Mouse (Mus musculus): ENCODE results near the gene Gm20765. TPM values are rescaled to one million over a fixed set of nuclear protein-coding genes. Genes with fewer than 3 reads are reported as not detected.
"Not testable (repeated sequence)": the region's sequence is repeated elsewhere in the genome, so short reads cannot be mapped to it uniquely, and the experiment has no call there.

Gm20765 gene
- not detected for total RNA-seq (2021)

- DNase-seq (ENCODE audit: low spot score in 2 of 2); intact Hi-C loops (cut with DNase I): not testable (repeated sequence)
Measured at GRCm38 (mm10) chr10:104185233-104185632, at the start of gene Gm20765. TSS of gene Gm20765 (plus strand) at chr10:104185533.

DNA sequence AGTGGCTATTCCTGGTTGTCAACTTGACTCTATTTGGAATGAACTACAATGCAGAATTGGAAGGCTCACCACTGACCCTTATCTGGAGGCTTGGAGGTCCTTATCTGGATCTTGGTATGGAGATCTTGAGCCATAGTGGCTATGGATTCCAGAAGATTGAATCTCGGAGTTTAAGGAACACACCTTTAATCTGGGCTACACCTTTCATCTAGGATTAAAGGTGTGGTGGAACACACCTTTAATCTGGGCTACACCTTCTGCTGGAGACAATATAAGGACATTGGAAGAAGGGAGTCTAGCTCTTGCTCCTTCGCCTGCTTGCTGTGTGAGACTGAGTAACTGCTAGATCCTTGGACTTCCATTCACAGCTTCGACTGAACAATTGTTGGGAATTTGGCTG, 42.6 kb upstream of the Gm20765 start, which contains the start of gene Gm21293:
Gene Gm21293 (plus strand): TSS at position 301 of the 400 bp plus-strand sequence.
- DNase-seq (ENCODE audit: low spot score in 2 of 2); intact Hi-C loops (cut with DNase I): not testable (repeated sequence)

DNA sequence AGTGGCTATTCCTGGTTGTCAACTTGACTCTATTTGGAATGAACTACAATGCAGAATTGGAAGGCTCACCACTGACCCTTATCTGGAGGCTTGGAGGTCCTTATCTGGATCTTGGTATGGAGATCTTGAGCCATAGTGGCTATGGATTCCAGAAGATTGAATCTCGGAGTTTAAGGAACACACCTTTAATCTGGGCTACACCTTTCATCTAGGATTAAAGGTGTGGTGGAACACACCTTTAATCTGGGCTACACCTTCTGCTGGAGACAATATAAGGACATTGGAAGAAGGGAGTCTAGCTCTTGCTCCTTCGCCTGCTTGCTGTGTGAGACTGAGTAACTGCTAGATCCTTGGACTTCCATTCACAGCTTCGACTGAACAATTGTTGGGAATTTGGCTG, 34.1 kb upstream of the Gm20765 start, which contains the start of gene Gm6763:
Gene Gm6763 (plus strand): TSS at position 301 of the 400 bp plus-strand sequence.
- DNase-seq (ENCODE audit: low spot score in 2 of 2); intact Hi-C loops (cut with DNase I): not testable (repeated sequence)

DNA sequence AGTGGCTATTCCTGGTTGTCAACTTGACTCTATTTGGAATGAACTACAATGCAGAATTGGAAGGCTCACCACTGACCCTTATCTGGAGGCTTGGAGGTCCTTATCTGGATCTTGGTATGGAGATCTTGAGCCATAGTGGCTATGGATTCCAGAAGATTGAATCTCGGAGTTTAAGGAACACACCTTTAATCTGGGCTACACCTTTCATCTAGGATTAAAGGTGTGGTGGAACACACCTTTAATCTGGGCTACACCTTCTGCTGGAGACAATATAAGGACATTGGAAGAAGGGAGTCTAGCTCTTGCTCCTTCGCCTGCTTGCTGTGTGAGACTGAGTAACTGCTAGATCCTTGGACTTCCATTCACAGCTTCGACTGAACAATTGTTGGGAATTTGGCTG, 25.6 kb upstream of the Gm20765 start, which contains the start of gene Gm8764:
Gene Gm8764 (plus strand): TSS at position 301 of the 400 bp plus-strand sequence.
- intact Hi-C loops (cut with DNase I); DNase-seq (ENCODE audit: low spot score in 2 of 2): not testable (repeated sequence)

DNA sequence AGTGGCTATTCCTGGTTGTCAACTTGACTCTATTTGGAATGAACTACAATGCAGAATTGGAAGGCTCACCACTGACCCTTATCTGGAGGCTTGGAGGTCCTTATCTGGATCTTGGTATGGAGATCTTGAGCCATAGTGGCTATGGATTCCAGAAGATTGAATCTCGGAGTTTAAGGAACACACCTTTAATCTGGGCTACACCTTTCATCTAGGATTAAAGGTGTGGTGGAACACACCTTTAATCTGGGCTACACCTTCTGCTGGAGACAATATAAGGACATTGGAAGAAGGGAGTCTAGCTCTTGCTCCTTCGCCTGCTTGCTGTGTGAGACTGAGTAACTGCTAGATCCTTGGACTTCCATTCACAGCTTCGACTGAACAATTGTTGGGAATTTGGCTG, 17.1 kb upstream of the Gm20765 start, which contains the start of gene Gm21304:
Gene Gm21304 (plus strand): TSS at position 301 of the 400 bp plus-strand sequence.
- DNase-seq (ENCODE audit: low spot score in 2 of 2); intact Hi-C loops (cut with DNase I): not testable (repeated sequence)

GRCm38 (mm10) chr10:104176724-104177123, 8.6 kb upstream of the Gm20765 start, which contains the start of gene Gm21312:
TSS of gene Gm21312 (plus strand) at chr10:104177024.
- intact Hi-C loops (cut with DNase I); DNase-seq (ENCODE audit: low spot score in 2 of 2): not testable (repeated sequence)

DNA sequence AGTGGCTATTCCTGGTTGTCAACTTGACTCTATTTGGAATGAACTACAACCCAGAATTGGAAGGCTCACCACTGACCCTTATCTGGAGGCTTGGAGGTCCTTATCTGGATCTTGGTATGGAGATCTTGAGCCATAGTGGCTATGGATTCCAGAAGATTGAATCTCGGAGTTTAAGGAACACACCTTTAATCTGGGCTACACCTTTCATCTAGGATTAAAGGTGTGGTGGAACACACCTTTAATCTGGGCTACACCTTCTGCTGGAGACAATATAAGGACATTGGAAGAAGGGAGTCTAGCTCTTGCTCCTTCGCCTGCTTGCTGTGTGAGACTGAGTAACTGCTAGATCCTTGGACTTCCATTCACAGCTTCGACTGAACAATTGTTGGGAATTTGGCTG, 8.4 kb downstream of the Gm20765 start, which contains the start of gene Gm4340:
Gene Gm4340 (plus strand): TSS at position 301 of the 400 bp plus-strand sequence.
- intact Hi-C loops (cut with DNase I); DNase-seq (ENCODE audit: low spot score in 2 of 2): not testable (repeated sequence)

DNA sequence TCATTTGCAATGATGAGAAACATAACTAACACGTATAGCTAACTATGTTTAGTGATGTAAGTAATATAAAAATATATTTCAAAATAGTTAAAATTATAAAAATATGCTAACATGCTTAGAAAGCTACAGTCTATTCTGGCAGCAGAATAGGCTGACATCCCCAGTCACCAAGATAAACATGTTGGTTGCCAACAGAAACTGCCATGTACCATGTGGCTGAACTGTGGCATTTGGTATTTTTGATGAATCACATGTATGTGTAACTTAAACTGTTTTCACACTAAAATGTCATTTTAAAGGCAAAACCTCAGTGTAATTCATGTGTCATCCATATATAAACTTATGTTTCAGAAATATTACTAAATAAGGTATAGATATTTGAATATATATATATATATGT, 24.3 kb downstream of the Gm20765 start:
- intact Hi-C loops (cut with DNase I) = no loop called here
- DNase-seq (ENCODE audit: low spot score in 2 of 2) = no peak

- intact Hi-C loops (cut with DNase I) = no loop called here
- no peak for DNase-seq (ENCODE audit: low spot score in 2 of 2)
Measured at GRCm38 (mm10) chr10:104210268-104210990, 25.1 kb downstream of the Gm20765 start.

- no peak for DNase-seq (ENCODE audit: low spot score in 2 of 2)
Measured at GRCm38 (mm10) chr10:104214527-104214926, 29.2 kb downstream of the Gm20765 start.

DNA sequence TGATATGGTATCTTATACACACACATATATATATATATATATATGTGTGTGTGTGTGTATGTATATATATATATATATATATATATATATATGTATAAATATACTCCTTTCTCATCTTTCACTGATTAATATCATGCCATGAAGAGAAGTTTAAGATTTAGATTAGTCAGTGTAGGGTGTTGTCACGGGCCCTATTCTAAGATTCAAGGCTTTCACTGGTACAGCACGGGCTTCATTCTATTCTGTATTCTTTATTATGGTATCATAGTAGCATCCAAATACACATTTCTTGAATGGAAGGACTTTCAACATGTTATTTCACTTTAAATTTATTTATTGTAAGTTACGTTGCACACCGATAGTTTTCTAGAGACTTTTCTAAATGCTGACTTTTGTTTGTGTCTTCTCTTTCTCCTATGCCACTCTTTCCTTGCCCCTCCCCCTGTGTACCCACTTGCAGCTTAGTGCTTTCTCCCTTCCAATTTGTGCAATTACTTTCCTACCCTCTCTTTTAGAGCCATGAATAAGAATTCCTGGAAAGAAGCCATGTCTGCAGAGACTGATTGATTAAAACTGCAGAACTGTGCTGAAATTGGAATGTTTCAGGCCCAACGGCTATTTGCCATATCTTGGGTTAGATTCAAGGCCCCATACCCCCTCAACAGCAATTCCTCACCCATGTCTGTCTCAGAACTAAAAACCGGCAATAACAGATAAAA, 35.1 kb downstream of the Gm20765 start:
- intact Hi-C loops (cut with DNase I) = no loop called here

More at GRCm38 (mm10) chr10:104214527-104214926, 29.2 kb downstream of the Gm20765 start:
- intact Hi-C loops (cut with DNase I) = no loop called here

More for the DNA sequence above, 35.1 kb downstream of the Gm20765 start:
- DNase-seq (ENCODE audit: low spot score in 2 of 2) = no peak

Other genes with a start within 250 kb of the Gm20765 start
- gene Gm21293, start 42.5 kb upstream of the Gm20765 start, total RNA-seq (2021) = not detected
- gene Gm6763, start 34.0 kb upstream of the Gm20765 start, total RNA-seq (2021) = not detected
- not detected for gene Gm8764, start 25.5 kb upstream of the Gm20765 start, total RNA-seq (2021)
- not detected for gene Gm21304, start 17.0 kb upstream of the Gm20765 start, total RNA-seq (2021)
- gene Gm21312, start 8.5 kb upstream of the Gm20765 start, total RNA-seq (2021) = not detected
- not detected for gene Gm4340, start 8.5 kb downstream of the Gm20765 start, total RNA-seq (2021)

Measured in left cerebral cortex, postnatal 36 days (tissue).